Mouse (Mus musculus): Measurements from ENCODE around the gene Cnn3. TPM values are rescaled to one million over a fixed set of nuclear protein-coding genes. Genes with fewer than 3 reads are reported as not detected.

Gene Cnn3
- polyA plus RNA-seq, 1 experiment from 2014 or later = 311 TPM

DNA sequence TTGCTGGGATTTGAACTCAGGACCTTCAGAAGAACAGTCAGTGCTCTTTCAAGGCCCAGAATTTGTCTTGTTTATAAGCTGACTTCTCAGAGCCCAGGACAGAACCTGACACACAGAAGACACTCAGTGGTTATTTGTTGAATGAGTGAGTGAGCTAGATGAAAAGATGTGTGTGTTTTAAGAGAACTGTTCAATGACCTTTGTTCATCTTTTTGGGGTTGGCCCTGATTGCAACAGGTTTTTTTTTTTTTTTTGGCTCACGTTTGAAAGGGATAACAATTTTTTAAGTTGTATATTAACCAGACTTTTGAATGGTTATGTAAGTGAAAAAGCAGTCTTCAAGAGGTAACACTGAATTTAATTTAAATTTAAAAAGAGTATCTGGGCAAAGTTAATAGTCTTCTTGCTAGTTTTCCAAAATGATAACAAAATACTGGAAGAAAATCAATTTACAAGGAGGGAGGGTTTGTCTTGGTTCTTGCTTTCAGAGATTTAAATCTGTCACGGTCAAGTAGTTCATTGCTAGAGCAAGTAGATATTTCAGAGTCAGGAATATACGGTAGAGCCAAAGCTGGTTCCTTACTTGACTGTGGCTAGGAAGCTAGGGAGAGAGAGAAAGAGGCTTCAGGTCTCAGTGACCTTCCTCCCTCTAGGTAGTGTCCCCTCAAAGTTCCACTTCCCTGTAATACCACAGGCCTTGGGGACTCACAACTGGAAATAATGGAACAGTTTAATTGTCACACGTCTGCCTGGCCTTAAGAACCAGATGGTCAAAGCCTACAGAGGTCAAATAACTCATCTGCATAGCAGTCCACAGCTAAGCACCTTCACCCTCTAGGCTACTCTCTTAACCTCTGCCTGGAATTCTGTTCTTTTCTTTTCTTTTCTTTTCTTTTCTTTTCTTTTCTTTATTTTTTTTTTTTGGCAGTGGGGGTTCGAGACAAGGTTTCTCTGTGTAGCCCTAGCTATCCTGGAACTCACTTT, 9.8 kb upstream of the Cnn3 start:
- no peak for ATAC-seq
- Histone ChIP-seq H3K27ac (ENCODE audit: low read length) (no peak overlapping the region), H3K9ac (ENCODE audit: low read depth, low read length) (no peak overlapping the region), H3K36me3 (ENCODE audit: control insufficient read depth, insufficient read depth, low read length) (no peaks in the 10 kb centered on the region), H3K27me3 (ENCODE audit: control insufficient read depth, insufficient read depth, low read depth, low read length) (no peaks in the 10 kb centered on the region), H3K4me1 (ENCODE audit: control insufficient read depth, insufficient read depth, low read length) (no peaks in the 10 kb centered on the region), H3K4me2 (ENCODE audit: low read length) (no peak overlapping the region), H3K4me3 (ENCODE audit: low read depth, low read length) (no peak overlapping the region), H3K9me3 (replicated peaks; ENCODE audit: control insufficient read depth, low read length, poor library complexity, severe bottlenecking) (no peaks in the 10 kb centered on the region)
- WGBS = 76% methylated on average over 5 of the region's 5 CpGs

DNA sequence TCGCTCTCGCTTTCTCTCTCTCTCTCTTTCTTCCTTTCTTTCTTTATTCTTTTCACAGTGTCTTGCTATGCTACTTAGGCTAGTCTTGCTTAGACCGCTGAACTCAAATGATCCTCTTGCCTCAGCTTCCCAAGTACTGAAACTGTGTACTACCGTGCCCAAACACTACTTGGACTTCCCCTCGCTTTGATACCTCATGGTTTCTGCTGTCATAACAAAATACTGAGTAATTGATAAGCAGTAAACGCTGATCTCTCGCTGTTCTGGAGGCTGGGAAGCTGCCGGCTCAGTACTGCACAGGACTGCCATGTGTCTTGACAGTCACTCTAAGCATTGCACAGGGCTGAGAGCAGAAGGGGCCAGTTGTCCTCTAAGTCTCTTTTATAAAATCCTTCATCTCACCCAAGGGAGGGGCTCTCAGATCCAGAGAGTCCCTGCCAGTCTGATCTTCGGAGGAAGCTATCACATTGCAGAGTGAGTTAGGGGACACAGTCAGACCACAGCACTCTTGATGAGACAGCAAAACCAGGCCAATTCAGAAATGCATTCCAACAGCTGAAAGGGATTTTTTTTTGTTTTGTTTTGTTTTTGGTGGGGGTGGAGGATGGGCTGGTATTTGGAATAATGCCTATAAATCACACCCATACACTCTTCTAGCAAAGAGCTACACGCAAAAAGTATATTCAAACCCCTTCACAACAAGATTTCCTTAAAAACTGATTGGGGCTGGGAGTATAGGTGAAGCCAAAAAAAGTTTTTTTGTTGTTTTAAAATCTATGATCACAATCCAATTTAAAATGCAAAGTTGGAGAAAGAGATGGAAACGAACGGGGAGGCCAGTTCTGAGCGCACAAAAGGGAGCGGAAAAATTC, 8.7 kb upstream of the Cnn3 start:
- no peaks in the 10 kb centered on the region for H3K4me1 ChIP-seq (ENCODE audit: control insufficient read depth, insufficient read depth, low read length)
- no peak for ATAC-seq
- H3K9me3 ChIP-seq (replicated peaks; ENCODE audit: control insufficient read depth, low read length, poor library complexity, severe bottlenecking) = no peaks in the 10 kb centered on the region
- H3K27ac ChIP-seq (ENCODE audit: low read length) = no peak overlapping the region
- no peaks in the 10 kb centered on the region for H3K27me3 ChIP-seq (ENCODE audit: control insufficient read depth, insufficient read depth, low read depth, low read length)
- no peak overlapping the region for H3K4me3 ChIP-seq (ENCODE audit: low read depth, low read length)
- no peak overlapping the region for H3K4me2 ChIP-seq (ENCODE audit: low read length)
- 36% methylated on average over 14 of the region's 14 CpGs for WGBS
- H3K36me3 ChIP-seq (ENCODE audit: control insufficient read depth, insufficient read depth, low read length) = no peaks in the 10 kb centered on the region
- no peak overlapping the region for H3K9ac ChIP-seq (ENCODE audit: low read depth, low read length)

DNA sequence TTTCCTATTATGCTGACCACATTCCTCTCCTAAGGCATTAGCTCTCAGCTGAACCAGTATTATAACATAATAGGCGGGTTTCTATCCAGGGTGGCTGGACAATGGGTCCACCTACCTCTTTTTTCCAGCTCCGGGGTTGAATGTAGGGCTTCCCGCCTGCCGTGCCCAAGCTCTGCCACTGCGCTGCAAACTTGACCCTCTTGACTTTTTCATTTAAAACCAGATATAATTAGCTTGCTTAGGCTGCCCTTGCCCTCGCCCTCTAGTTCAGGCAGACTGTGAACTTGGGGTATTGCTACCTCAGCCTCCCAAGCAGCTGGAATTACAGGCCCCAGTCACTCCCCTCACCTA, 8.1 kb upstream of the Cnn3 start:
- Histone ChIP-seq H3K27ac (ENCODE audit: low read length) (no peak overlapping the region), H3K4me3 (ENCODE audit: low read depth, low read length) (no peak overlapping the region), H3K27me3 (ENCODE audit: control insufficient read depth, insufficient read depth, low read depth, low read length) (no peaks in the 10 kb centered on the region), H3K9me3 (replicated peaks; ENCODE audit: control insufficient read depth, low read length, poor library complexity, severe bottlenecking) (no peaks in the 10 kb centered on the region), H3K9ac (ENCODE audit: low read depth, low read length) (no peak overlapping the region), H3K4me1 (ENCODE audit: control insufficient read depth, insufficient read depth, low read length) (no peaks in the 10 kb centered on the region), H3K36me3 (ENCODE audit: control insufficient read depth, insufficient read depth, low read length) (no peaks in the 10 kb centered on the region), H3K4me2 (ENCODE audit: low read length) (no peak overlapping the region)
- no peak for ATAC-seq
- WGBS = 18% methylated on average over 6 of the region's 6 CpGs

DNA sequence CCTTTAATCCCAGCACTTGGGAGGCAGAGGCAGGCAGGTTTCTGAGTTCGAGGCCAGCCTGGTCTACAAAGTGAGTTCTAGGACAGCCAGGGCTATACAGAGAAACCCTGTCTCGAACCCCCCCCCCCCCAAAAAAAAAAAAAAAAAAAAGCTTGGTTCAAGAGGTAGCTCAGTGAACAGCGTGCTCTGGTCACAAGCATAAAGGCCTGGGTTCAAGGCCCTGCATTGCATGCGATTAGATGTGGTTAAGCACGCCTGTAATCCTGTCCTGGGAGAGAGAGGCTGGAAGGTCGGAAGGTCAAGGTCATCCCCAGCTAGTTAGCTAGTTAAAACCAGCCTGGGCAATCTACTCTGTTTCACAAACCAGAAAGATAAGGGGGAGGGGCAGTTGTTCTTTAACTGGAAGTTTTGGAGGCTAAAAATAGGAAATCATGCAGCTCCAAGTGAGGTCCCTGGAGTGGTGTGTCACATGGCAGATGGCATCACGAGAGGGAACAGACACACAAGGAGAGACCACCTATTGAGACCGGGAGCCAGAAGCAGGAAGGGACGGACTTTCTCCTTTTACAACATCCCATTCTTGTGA, 7.4 kb upstream of the Cnn3 start:
- Histone ChIP-seq H3K4me3 (ENCODE audit: low read depth, low read length) (no peak overlapping the region), H3K27ac (ENCODE audit: low read length) (no peak overlapping the region), H3K9me3 (replicated peaks; ENCODE audit: control insufficient read depth, low read length, poor library complexity, severe bottlenecking) (no peaks in the 10 kb centered on the region), H3K4me1 (ENCODE audit: control insufficient read depth, insufficient read depth, low read length) (no peaks in the 10 kb centered on the region), H3K36me3 (ENCODE audit: control insufficient read depth, insufficient read depth, low read length) (no peaks in the 10 kb centered on the region), H3K9ac (ENCODE audit: low read depth, low read length) (no peak overlapping the region), H3K27me3 (ENCODE audit: control insufficient read depth, insufficient read depth, low read depth, low read length) (no peaks in the 10 kb centered on the region), H3K4me2 (ENCODE audit: low read length) (no peak overlapping the region)
- WGBS = 83% methylated on average over 9 of the region's 9 CpGs
- no peak for ATAC-seq

DNA sequence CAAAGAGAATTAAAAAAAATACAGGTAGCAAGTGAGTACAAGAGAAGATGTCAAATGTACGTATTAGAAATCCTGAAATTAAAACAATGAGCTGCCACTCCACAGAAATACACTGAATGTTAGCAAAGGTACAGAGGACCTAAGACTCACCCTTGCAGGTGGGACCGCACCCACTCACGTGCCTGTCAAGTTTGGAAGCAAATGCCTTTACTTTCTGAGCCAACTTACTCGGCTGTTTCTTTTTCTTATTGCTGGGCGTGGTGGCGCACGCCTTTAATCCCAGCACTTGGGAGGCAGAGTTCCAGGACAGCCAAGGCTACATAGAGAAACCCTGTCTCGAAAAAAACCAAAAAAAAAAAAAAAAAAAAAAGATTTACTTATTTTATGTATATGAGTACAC, 3.9 kb upstream of the Cnn3 start:
- H3K36me3 ChIP-seq (ENCODE audit: control insufficient read depth, insufficient read depth, low read length) = no peaks in the 10 kb centered on the region
- no peak overlapping the region for H3K27ac ChIP-seq (ENCODE audit: low read length)
- H3K9ac ChIP-seq (ENCODE audit: low read depth, low read length) = no peak overlapping the region
- H3K4me1 ChIP-seq (ENCODE audit: control insufficient read depth, insufficient read depth, low read length) = 0 out of 2 replicates have a peak, but pooled peaks cover 3% of the 10 kb centered on the region
- H3K4me3 ChIP-seq (ENCODE audit: low read depth, low read length) = no peak overlapping the region
- no peak overlapping the region for H3K4me2 ChIP-seq (ENCODE audit: low read length)
- H3K27me3 ChIP-seq (ENCODE audit: control insufficient read depth, insufficient read depth, low read depth, low read length) = no peaks in the 10 kb centered on the region
- ATAC-seq = no peak
- H3K9me3 ChIP-seq (replicated peaks; ENCODE audit: control insufficient read depth, low read length, poor library complexity, severe bottlenecking) = no peaks in the 10 kb centered on the region
- 84% methylated on average over 8 of the region's 8 CpGs for WGBS

DNA sequence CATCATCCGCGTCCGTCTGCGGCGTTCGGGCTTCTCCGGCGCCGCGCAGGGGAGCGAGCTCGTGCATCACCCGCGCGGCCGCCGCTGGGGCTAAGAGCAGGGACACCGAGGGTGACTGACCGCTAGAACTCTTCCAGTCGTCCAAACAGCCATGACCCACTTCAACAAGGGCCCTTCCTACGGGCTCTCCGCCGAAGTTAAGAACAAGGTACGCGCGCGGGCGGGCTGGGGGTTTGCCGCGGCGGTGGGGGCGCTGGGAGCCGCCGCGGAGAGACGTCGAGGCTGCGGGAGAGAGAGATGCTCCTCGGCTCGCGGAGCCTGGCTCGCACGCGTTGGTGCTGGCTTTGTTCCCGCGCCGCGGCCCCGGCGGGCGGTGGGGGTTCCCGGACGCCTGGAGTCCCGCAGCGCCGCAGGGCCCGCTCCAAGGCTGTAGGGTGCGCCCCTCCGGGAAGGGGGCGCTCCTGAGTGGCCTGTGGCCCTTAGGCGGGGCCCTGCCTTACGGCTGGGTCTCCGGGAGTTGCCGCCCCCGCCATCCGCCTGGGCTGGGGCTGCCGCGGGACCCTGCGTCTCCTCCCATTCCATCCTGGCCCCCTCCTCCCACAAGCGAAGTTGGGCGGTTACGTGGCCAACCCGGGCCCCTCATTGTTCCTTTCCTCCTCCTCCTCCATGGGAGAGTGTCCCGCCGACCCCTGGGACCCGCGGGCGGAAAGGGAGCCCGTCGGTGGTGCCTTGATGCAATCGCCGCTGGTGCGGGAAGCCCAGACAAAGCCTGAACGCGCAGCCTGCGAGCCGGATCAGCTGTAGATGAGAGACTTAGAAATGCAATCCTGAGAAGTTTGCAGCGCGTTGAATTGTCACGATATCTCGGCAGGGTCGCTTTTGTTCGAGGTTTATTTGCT, 573 bp downstream of the Cnn3 start:
- H3K36me3 ChIP-seq (ENCODE audit: control insufficient read depth, insufficient read depth, low read length) = no peaks in the 10 kb centered on the region
- H3K4me1 ChIP-seq (ENCODE audit: control insufficient read depth, insufficient read depth, low read length) = peaks cover 31% of the 10 kb centered on the region
- H3K27ac ChIP-seq (ENCODE audit: low read length) = peak overlapping the region; percentile 91
- peak overlapping the region; percentile 88 for H3K4me3 ChIP-seq (ENCODE audit: low read depth, low read length)
- ATAC-seq = peak; percentile 77
- H3K9me3 ChIP-seq (replicated peaks; ENCODE audit: control insufficient read depth, low read length, poor library complexity, severe bottlenecking) = no peaks in the 10 kb centered on the region
- under 1% methylated on average over 86 of the region's 93 CpGs for WGBS
- peak overlapping the region; percentile 87 for H3K4me2 ChIP-seq (ENCODE audit: low read length)
- peak overlapping the region; percentile 91 for H3K9ac ChIP-seq (ENCODE audit: low read depth, low read length)
- H3K27me3 ChIP-seq (ENCODE audit: control insufficient read depth, insufficient read depth, low read depth, low read length) = no peaks in the 10 kb centered on the region

DNA sequence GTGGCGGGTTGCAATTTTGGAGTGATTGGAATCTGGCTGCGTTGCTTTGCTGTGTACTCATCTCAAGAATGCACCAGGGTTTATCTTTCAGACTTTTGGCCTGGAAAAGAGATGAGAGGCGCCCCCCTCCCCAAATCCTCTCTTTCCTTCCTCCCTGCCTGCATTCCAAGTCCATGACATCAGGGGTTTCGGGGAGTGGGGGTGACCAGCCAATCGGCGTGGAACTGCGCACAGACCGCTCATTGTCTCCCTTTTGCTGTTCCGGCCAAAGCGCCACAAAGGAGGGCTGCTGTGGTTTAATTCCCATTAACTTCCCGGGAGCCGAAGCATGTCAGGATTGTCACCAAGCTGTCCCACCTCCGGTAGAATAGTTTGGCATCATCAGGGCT, 1.2 kb downstream of the Cnn3 start:
- H3K9ac ChIP-seq (ENCODE audit: low read depth, low read length) = peak overlapping the region; percentile 91
- H3K27me3 ChIP-seq (ENCODE audit: control insufficient read depth, insufficient read depth, low read depth, low read length) = no peaks in the 10 kb centered on the region
- no peaks in the 10 kb centered on the region for H3K9me3 ChIP-seq (replicated peaks; ENCODE audit: control insufficient read depth, low read length, poor library complexity, severe bottlenecking)
- ATAC-seq = peak; percentile 70
- H3K4me3 ChIP-seq (ENCODE audit: low read depth, low read length) = peak overlapping the region; percentile 88
- H3K4me2 ChIP-seq (ENCODE audit: low read length) = peak overlapping the region; percentile 87
- WGBS = 0% methylated on average over 13 of the region's 13 CpGs
- peaks cover 32% of the 10 kb centered on the region for H3K4me1 ChIP-seq (ENCODE audit: control insufficient read depth, insufficient read depth, low read length)
- no peaks in the 10 kb centered on the region for H3K36me3 ChIP-seq (ENCODE audit: control insufficient read depth, insufficient read depth, low read length)
- peak overlapping the region; percentile 91 for H3K27ac ChIP-seq (ENCODE audit: low read length)

DNA sequence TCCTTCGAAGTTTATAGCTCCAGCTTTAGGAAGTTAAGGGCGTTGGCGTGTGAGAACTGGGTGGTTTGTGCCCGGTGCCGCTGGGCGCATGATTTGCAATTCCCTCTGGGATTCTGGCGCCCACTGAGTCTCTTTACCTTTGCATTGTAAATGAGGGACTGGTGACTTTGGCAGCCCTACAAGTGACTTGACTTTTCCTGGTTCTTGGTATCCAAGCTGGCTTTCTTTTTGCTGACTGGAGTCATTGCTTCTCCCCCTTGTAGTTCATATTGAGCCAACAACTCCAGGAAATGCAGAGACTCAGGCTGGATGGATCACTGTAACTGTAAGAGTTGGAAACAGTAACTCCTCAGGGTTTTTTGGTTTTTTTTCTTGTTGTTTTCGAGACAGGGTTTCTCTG, 1.9 kb downstream of the Cnn3 start:
- whole genome bisulfite sequencing = 3% methylated on average over 8 of the region's 8 CpGs

More for the DNA sequence above, 1.9 kb downstream of the Cnn3 start:
- H3K4me2 ChIP-seq (ENCODE audit: low read length) = peak overlapping the region; percentile 87
- no peaks in the 10 kb centered on the region for H3K36me3 ChIP-seq (ENCODE audit: control insufficient read depth, insufficient read depth, low read length)
- H3K9ac ChIP-seq (ENCODE audit: low read depth, low read length) = peak overlapping the region; percentile 91
- H3K27me3 ChIP-seq (ENCODE audit: control insufficient read depth, insufficient read depth, low read depth, low read length) = no peaks in the 10 kb centered on the region
- peak overlapping the region; percentile 91; the same call in 1 of the 2 replicates for H3K27ac ChIP-seq (ENCODE audit: low read length)
- peak overlapping the region; percentile 88 for H3K4me3 ChIP-seq (ENCODE audit: low read depth, low read length)
- H3K9me3 ChIP-seq (replicated peaks; ENCODE audit: control insufficient read depth, low read length, poor library complexity, severe bottlenecking) = no peaks in the 10 kb centered on the region
- peaks cover 32% of the 10 kb centered on the region for H3K4me1 ChIP-seq (ENCODE audit: control insufficient read depth, insufficient read depth, low read length)
- ATAC-seq = no peak

Data from midbrain, embryonic 16.5 days (tissue).